Comparison of ENCODE assay signal across 15 mouse cellular contexts in genomic region chr5:124138066-124138465, GRCm38 (mm10). TPM values are rescaled to one million over a fixed set of nuclear protein-coding genes. Genes with fewer than 3 reads are reported as not detected.
A peak's percentile ranks its signal among the peaks of the same experiment; 100 is the strongest.
DNase-seq lines count a peak whose midpoint lies in the region; ATAC-seq and TF ChIP-seq lines count a peak whose summit lies in the region.
"Had no signal": no experiment of that assay in that cellular context is flagged by ENCODE, and none has a peak within 500 bp of the region (broad histone marks: within the 10 kb centered on the region; RNA-seq: fewer than 3 reads in every experiment).

No protein-coding gene starts in this region.

- H3K36me3 ChIP-seq in heart, postnatal 0 days (replicated peaks; ENCODE audit: control insufficient read depth, insufficient read depth, low read length), result peaks cover 71% of the 10 kb centered on the region
- H3K36me3 ChIP-seq in heart, adult 2 months (ENCODE audit: control insufficient read depth, insufficient read depth, low read length), result no peaks in the 10 kb centered on the region
- peaks cover 8% of the 10 kb centered on the region for H3K36me3 ChIP-seq in liver, adult 2 months (ENCODE audit: control insufficient read depth, insufficient read depth, low read length)

- no peaks in the 10 kb centered on the region; the same call in 1 of the 2 replicates for H3K9me3 ChIP-seq in heart, postnatal 0 days (replicated peaks; ENCODE audit: control insufficient read depth, low read length)
- H3K9me3 ChIP-seq: embryonic facial prominence, embryonic 13.5 days; liver, embryonic 12.5 days had no signal

- no peaks in the 10 kb centered on the region for H3K27me3 ChIP-seq in cerebellum, adult 2 months (ENCODE audit: control insufficient read depth, insufficient read depth, low read length)
- H3K27me3 ChIP-seq in heart, postnatal 0 days (ENCODE audit: control insufficient read depth, insufficient read depth, low read length), result no peaks in the 10 kb centered on the region
- H3K27me3 ChIP-seq in heart, adult 2 months (ENCODE audit: control insufficient read depth, insufficient read depth, low read length), result no peaks in the 10 kb centered on the region
- no peaks in the 10 kb centered on the region for H3K27me3 ChIP-seq in liver, adult 2 months (ENCODE audit: control insufficient read depth, insufficient read depth, low read length)
- H3K27me3 ChIP-seq: embryonic facial prominence, embryonic 13.5 days; liver, embryonic 12.5 days had no signal

- no peaks in the 10 kb centered on the region for H3K4me1 ChIP-seq in cerebellum, adult 2 months (ENCODE audit: control insufficient read depth, insufficient read depth, low read length)
- no peaks in the 10 kb centered on the region for H3K4me1 ChIP-seq in heart, postnatal 0 days (ENCODE audit: control insufficient read depth, insufficient read depth)
- H3K4me1 ChIP-seq in heart, adult 2 months (ENCODE audit: control insufficient read depth, insufficient read depth, low read length), result no peaks in the 10 kb centered on the region
- no peaks in the 10 kb centered on the region for H3K4me1 ChIP-seq in liver, adult 2 months (ENCODE audit: control insufficient read depth, insufficient read depth, low read length)
- H3K4me1 ChIP-seq: embryonic facial prominence, embryonic 13.5 days had no signal

- no peak for TF ChIP-seq POLR2A in cerebellum, adult 2 months (IDR thresholded peaks at IDR 0.05; ENCODE audit: borderline replicate concordance, insufficient read depth, low read length)
- no peak for TF ChIP-seq POLR2A in heart, adult 2 months (IDR thresholded peaks at IDR 0.05; ENCODE audit: insufficient read depth, low read depth, low read length)
- TF ChIP-seq POLR2A in liver, adult 2 months (IDR thresholded peaks at IDR 0.05; ENCODE audit: extremely low read depth, insufficient read depth, low read length), result no peak

- TF ChIP-seq EP300 in heart, postnatal 0 days (IDR thresholded peaks at IDR 0.05; ENCODE audit: low read depth), result no peak
- TF ChIP-seq EP300 in heart, adult 2 months (IDR thresholded peaks at IDR 0.05; ENCODE audit: insufficient read depth, low read depth, low read length), result no peak

- no peaks in the 10 kb centered on the region for H3K79me2 ChIP-seq in heart, adult 2 months (replicated peaks; ENCODE audit: control insufficient read depth, insufficient read depth, low read length)
- H3K79me2 ChIP-seq in liver, adult 2 months (ENCODE audit: control insufficient read depth, insufficient read depth, low read length), result no peaks in the 10 kb centered on the region

- H3K27ac ChIP-seq in cerebellum, adult 2 months (ENCODE audit: insufficient read depth, low read length), result no peak overlapping the region
- H3K27ac ChIP-seq in heart, postnatal 0 days (ENCODE audit: low read depth), result no peak overlapping the region
- no peak overlapping the region for H3K27ac ChIP-seq in heart, adult 2 months
- no peak overlapping the region for H3K27ac ChIP-seq in liver, adult 2 months (replicated peaks; ENCODE audit: insufficient read depth, low read depth, low read length)
- H3K27ac ChIP-seq: embryonic facial prominence, embryonic 13.5 days; liver, embryonic 12.5 days had no signal

- peak; percentile 37 for DNase-seq in cerebellum, adult 11-12 months
- no peak for DNase-seq in cerebellum, adult 2 months
- DNase-seq in heart, postnatal 0 days (ENCODE audit: low spot score), result peak; percentile 34
- DNase-seq in heart, adult 2 months, result no peak
- peak; percentile 22 for DNase-seq in liver, adult 2 months (ENCODE audit: extremely low read depth, low read depth, low spot score)
- no peak for DNase-seq in liver
- peak; percentile 17 for DNase-seq in lung, postnatal 25 days (ENCODE audit: low spot score)
- DNase-seq in right cerebral cortex, adult 18-20 months, result no peak
- DNase-seq: gastrocnemius, postnatal 10 days; kidney, postnatal 4 days; midbrain, embryonic 14.5 days; thymus, adult 18-20 months had no signal

- no peak overlapping the region for H3K9ac ChIP-seq in heart, postnatal 0 days (replicated peaks; ENCODE audit: low read depth, low read length)
- no peak overlapping the region for H3K9ac ChIP-seq in heart, adult 2 months (ENCODE audit: low read depth, low read length)
- no peak overlapping the region for H3K9ac ChIP-seq in liver, adult 2 months (ENCODE audit: low read depth, low read length)
- H3K9ac ChIP-seq: embryonic facial prominence, embryonic 13.5 days; liver, embryonic 12.5 days had no signal

- H3K4me3 ChIP-seq in cerebellum, adult 2 months (replicated peaks; ENCODE audit: insufficient read depth, low read depth, low read length), result no peak overlapping the region
- H3K4me3 ChIP-seq in heart, postnatal 0 days (ENCODE audit: low read depth, low read length), result no peak overlapping the region
- H3K4me3 ChIP-seq in heart, adult 2 months, result no peak overlapping the region
- no peak overlapping the region for H3K4me3 ChIP-seq in liver, adult 2 months (ENCODE audit: insufficient read depth, low read depth, low read length)
- H3K4me3 ChIP-seq: embryonic facial prominence, embryonic 13.5 days; liver, embryonic 12.5 days had no signal

- intact Hi-C loops in heart, adult 2 months (cut with DNase I), result no loop called here

- ATAC-seq in heart, postnatal 0 days (ENCODE audit: insufficient read depth, low read depth), result no peak
- ATAC-seq: CD4-positive, CD25-positive, alpha-beta regulatory T cell, adult 4 months; liver, embryonic 12.5 days had no signal

- WGBS in cerebellum, adult 2 months, result 30% methylated on average over 7 of the region's 7 CpGs
- WGBS in heart, postnatal 0 days, result 60% methylated on average over 7 of the region's 7 CpGs
- WGBS in heart, adult 2 months, result 51% methylated on average over 7 of the region's 7 CpGs
- WGBS in liver, adult 2 months, result 73% methylated on average over 7 of the region's 7 CpGs

- H3K4me2 ChIP-seq in heart, postnatal 0 days (ENCODE audit: low read depth, low read length), result no peak overlapping the region
- H3K4me2 ChIP-seq: embryonic facial prominence, embryonic 13.5 days; liver, embryonic 12.5 days had no signal

- no peak for TF ChIP-seq CTCF in cerebellum, adult 2 months (IDR thresholded peaks at IDR 0.05; ENCODE audit: borderline replicate concordance, insufficient read depth, low read depth, low read length)
- no peak for TF ChIP-seq CTCF in heart, postnatal 0 days (IDR thresholded peaks at IDR 0.05; ENCODE audit: low read depth)
- TF ChIP-seq CTCF in heart, adult 2 months (IDR thresholded peaks at IDR 0.05), result no peak
- TF ChIP-seq CTCF in liver, adult 2 months (IDR thresholded peaks at IDR 0.05; ENCODE audit: low read depth, low read length), result no peak

RNA-seq across cellular contexts. Expression of gene Arl6ip4, which starts 22.2 kb away (rescaled TPM):
- polyA plus RNA-seq in cerebellum, adult 2 months (2012; rRNA removed), result 81.6 and 91.0 TPM in 2 replicates
- 12.2 and 18.0 TPM in 2 replicates for total RNA-seq in heart, postnatal 0 days (2014; rRNA removed; ENCODE audit: low replicate concordance)
- polyA plus RNA-seq in heart, postnatal 0 days (2015; fragmentation: Nextera tagmentation; extraction: Ambion mirVana), result 70.7 and 76.9 TPM in 2 replicates
- 10 to 100 TPM; 34.2 to 41.5 TPM for total RNA-seq in heart, adult 2 months (2021)
- polyA plus RNA-seq in heart, adult 2 months (2012; rRNA removed), result 16.9 and 17.5 TPM in 2 replicates
- 18.0 and 19.3 TPM in 2 replicates for total RNA-seq in liver, adult 2 months (2014; rRNA removed)
- polyA plus RNA-seq in liver, adult 2 months (2012; rRNA removed), result 23.6 and 26.2 TPM in 2 replicates

RNA-seq across cellular contexts. Expression of gene Ogfod2, which starts 26.0 kb away (rescaled TPM):
- 47.2 and 52.7 TPM in 2 replicates for polyA plus RNA-seq in cerebellum, adult 2 months (2012; rRNA removed)
- 37.6 and 55.1 TPM in 2 replicates for total RNA-seq in heart, postnatal 0 days (2014; rRNA removed; ENCODE audit: low replicate concordance)
- polyA plus RNA-seq in heart, postnatal 0 days (2015; fragmentation: Nextera tagmentation; extraction: Ambion mirVana), result 19.0 and 19.3 TPM in 2 replicates
- total RNA-seq in heart, adult 2 months (2021), result 10 to 100 TPM; 14.6 to 16.4 TPM
- polyA plus RNA-seq in heart, adult 2 months (2012; rRNA removed), result 25.5 and 30.0 TPM in 2 replicates
- 38.5 and 46.6 TPM in 2 replicates for total RNA-seq in liver, adult 2 months (2014; rRNA removed)
- polyA plus RNA-seq in liver, adult 2 months (2012; rRNA removed), result 65.3 and 74.6 TPM in 2 replicates

RNA-seq across cellular contexts. Expression of gene Abcb9, which starts 42.5 kb away (rescaled TPM):
- polyA plus RNA-seq in cerebellum, adult 2 months (2012; rRNA removed), result 34.7 and 37.1 TPM in 2 replicates
- total RNA-seq in heart, postnatal 0 days (2014; rRNA removed; ENCODE audit: low replicate concordance), result 1.8 and 5.4 TPM in 2 replicates
- polyA plus RNA-seq in heart, postnatal 0 days (2015; fragmentation: Nextera tagmentation; extraction: Ambion mirVana), result 2.3 and 3.0 TPM in 2 replicates
- 1 to 10 TPM; 8.9 to 9.9 TPM for total RNA-seq in heart, adult 2 months (2021)
- polyA plus RNA-seq in heart, adult 2 months (2012; rRNA removed), result 7.8 and 10.1 TPM in 2 replicates
- total RNA-seq in liver, adult 2 months (2014; rRNA removed), result 0.74 and 0.87 TPM in 2 replicates
- polyA plus RNA-seq in liver, adult 2 months (2012; rRNA removed), result 2.4 and 2.5 TPM in 2 replicates

Comparison
In these comparisons a context has a peak if more than half of its experiments do, and no peak if none do; other contexts are left out.
1. DNase-seq: peak in cerebellum, adult 11-12 months (single experiment), heart, postnatal 0 days (single experiment), liver, adult 2 months (single experiment) and lung, postnatal 25 days (single experiment); none in cerebellum, adult 2 months (0 of 2), heart, adult 2 months (0 of 2), liver (single experiment) and right cerebral cortex, adult 18-20 months (single experiment).